Mouse (Mus musculus): ENCODE results near the gene Nktr.

DNA sequence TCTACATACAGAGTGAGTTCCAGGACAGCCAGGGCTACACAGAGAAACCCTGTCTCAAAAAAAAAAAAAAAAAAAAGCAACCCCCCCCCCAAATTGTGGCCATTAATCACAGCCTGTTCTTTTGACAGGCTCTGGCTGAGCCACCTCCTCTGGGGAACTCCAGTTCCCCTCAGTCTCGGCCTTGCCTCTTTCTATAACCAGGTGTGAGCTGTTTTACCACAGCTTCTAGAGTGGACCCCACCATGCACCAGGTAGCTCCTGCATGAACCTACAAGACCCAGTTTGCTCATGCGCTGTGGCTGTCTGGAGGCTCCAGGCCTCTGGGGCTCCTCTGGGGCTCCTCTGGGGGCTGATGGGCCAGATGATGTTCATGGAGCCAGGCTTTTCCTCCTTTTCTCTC lies 43.4 kb upstream of the Nktr start:
- TF ChIP-seq CTCF (IDR thresholded peaks at IDR 0.05) (no peak), EP300 (IDR thresholded peaks at IDR 0.05) (no peak)
